Mouse (Mus musculus) erythroblast, embryonic 14.5 days (primary cell): ENCODE measurements around the gene Kcmf1.

Experiments used
- GATA1 ChIP-seq: IDR thresholded peaks from 2 replicates; pipeline ENCODE4 v1.6.1; 2012; ENCODE audit warnings: low read length, inconsistent platforms, mixed read lengths
- TAL1 ChIP-seq: IDR thresholded peaks from 3 replicates; pipeline ENCODE4 v1.6.1; 2012; ENCODE audit warnings: low read length, inconsistent platforms, mixed read lengths

DNA sequence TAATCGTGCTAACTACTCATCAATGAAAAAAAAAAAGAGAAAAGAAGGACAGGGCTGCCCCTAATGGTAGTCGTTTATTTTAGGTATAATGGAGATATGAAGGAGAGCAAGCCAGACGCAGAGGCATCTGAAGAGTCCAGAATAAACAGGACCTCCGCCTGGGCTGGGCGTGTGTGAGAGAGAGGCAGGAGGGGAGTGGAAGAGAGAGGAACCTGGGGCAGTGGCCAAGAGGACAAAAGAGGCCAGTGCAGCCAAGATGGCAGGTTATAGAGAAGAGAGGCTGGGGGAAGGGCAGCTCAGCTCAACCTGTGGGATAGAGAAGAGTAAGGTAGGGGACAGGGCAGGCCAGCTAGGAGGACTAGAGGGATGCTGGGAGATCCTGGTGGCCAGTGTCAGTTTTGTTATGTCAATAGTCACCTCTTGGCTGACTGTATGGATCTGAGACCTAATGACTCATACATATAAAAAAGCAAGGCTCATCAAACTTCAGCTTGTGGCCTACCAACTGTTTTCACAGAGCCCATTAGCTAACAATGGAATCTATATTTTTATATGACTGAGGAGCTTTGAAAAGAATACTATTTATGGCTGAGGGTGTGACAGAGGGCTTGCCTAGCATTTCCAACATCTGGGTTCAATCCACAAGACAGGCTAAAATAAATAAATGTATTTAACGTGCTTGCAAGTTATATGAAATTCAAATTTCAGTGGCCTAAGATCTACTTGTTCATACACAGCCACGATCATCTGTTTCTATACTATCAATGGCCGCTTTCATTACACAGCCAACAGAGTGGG is 16.9 kb downstream of the Kcmf1 start:
- TF ChIP-seq TAL1 (no peak), GATA1 (no peak)
